Mouse (Mus musculus): ENCODE measurements around the gene Slc25a1. TPM values are rescaled to one million over a fixed set of nuclear protein-coding genes. Genes with fewer than 3 reads are reported as not detected.
"Not testable (repeated sequence)": the region's sequence is repeated elsewhere in the genome, so short reads cannot be mapped to it uniquely, and the experiment has no call there.

Slc25a1 gene
- 77.7 and 78.3 TPM in 2 replicates for polyA plus RNA-seq (2015; fragmentation: Nextera tagmentation; extraction: Ambion mirVana)

DNA sequence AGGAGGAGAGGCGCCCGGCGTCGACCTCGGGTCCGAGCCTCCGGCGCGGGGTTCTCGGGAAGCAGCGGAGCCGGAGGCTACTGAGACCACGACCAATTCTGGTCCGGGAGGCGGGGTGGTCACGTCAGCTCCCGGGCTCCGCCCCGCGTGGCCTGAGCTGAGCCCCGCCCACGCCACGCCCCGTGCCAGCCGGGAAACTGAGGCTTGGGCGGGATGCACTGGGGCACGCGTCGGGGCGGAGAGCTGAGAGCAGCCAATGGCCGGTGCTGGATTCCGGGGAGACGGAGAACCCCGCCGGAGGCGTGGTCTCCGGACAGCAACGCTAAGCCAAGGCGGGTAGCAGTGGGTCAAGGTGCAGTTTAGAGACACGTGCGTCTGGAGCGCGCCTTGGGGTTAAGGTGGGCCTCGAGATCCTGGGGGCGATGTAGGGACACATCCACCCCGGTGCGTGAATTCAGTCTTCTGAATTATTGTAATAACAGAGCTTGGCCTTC is at the start of gene Slc25a1:
Slc25a1 (minus strand) TSS at position 133 of the 494 bp plus-strand sequence.
- Histone ChIP-seq H3K4me1 (ENCODE audit: insufficient read depth) (peaks cover 10% of the 10 kb centered on the region), H3K27ac (ENCODE audit: low read depth) (peak within 1 kb of the TSS; percentile 87), H3K9me3 (ENCODE audit: low read length) (no peaks in the 10 kb centered on the region), H3K4me2 (ENCODE audit: low read depth, low read length) (peak within 1 kb of the TSS; percentile 99), H3K9ac (replicated peaks) (peak within 1 kb of the TSS; percentile 78), H3K4me3 (ENCODE audit: low read depth, low read length) (peak within 1 kb of the TSS; percentile 71), H3K36me3 (replicated peaks; ENCODE audit: insufficient read depth, low read length) (peaks cover 7% of the 10 kb centered on the region; the same call in 1 of the 2 replicates), H3K27me3 (ENCODE audit: insufficient read depth, low read length) (no peaks in the 10 kb centered on the region)
- peak; percentile 86 for DNase-seq
- no peak for TF ChIP-seq EP300 (IDR thresholded peaks at IDR 0.05; ENCODE audit: low read depth)
- TF ChIP-seq CTCF (IDR thresholded peaks at IDR 0.05; ENCODE audit: low read depth) = no peak
- WGBS (ENCODE audit: insufficient replicate concordance) = under 1% methylated on average over 46 of the region's 47 CpGs
- peak; percentile 74 for ATAC-seq

DNA sequence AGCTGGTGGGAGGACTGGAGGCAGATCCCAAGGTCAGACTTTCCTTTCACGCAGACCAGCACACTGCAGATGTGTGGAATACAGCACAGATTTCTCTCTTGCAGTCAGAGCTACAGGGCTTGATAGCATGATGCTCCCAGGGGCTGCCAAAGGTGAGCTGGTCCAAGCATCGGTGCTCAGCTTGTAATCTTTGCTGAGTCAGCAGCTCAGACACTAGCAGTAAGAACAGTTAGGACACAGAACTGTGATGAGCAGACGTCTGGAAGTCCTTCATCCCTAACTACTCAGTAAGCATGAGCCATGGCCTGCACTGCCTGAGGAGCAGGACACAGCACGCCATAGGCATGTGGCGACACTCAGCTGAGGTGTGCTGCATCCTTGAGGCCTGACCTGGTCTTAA is 43.8 kb upstream of the Slc25a1 start:
- H3K4me1 ChIP-seq (ENCODE audit: insufficient read depth) = no peaks in the 10 kb centered on the region
- WGBS (ENCODE audit: insufficient replicate concordance) = 68% methylated on average over 5 of the region's 5 CpGs
- H3K27ac ChIP-seq (ENCODE audit: low read depth) = no peak overlapping the region
- H3K27me3 ChIP-seq (ENCODE audit: insufficient read depth, low read length) = no peaks in the 10 kb centered on the region
- ATAC-seq = no peak
- no peak overlapping the region for H3K4me2 ChIP-seq (ENCODE audit: low read depth, low read length)
- no peak for DNase-seq
- TF ChIP-seq EP300 (IDR thresholded peaks at IDR 0.05; ENCODE audit: low read depth) (no peak), CTCF (IDR thresholded peaks at IDR 0.05; ENCODE audit: low read depth) (no peak)
- no peak overlapping the region for H3K9ac ChIP-seq (replicated peaks)
- no peaks in the 10 kb centered on the region for H3K36me3 ChIP-seq (replicated peaks; ENCODE audit: insufficient read depth, low read length)
- 0 out of 2 replicates have a peak, but pooled peaks cover 2% of the 10 kb centered on the region for H3K9me3 ChIP-seq (ENCODE audit: low read length)
- H3K4me3 ChIP-seq (ENCODE audit: low read depth, low read length) = no peak overlapping the region

DNA sequence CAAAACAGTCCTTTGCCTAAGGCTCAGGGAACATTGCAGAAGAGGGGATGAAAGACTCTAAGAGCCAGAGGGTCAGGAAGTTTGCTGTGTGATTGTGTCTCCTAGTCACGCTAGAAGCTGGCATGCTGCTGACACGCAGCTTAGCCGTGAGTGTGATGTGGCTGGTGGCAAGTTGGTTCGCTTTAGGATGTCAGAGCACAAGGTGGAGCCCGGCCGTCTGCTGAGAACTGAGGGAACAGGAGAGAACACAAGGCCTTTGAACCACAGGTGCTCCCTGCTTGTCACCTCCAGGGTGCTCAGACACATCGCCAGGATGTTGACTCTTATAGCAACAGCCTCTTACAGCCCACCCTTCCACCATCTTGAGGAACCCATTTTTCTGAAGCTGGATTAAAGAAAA is 34.1 kb upstream of the Slc25a1 start:
- Histone ChIP-seq H3K9me3 (ENCODE audit: low read length) (no peaks in the 10 kb centered on the region), H3K4me2 (ENCODE audit: low read depth, low read length) (no peak overlapping the region), H3K27me3 (ENCODE audit: insufficient read depth, low read length) (no peaks in the 10 kb centered on the region), H3K4me3 (ENCODE audit: low read depth, low read length) (no peak overlapping the region), H3K4me1 (ENCODE audit: insufficient read depth) (no peaks in the 10 kb centered on the region), H3K36me3 (replicated peaks; ENCODE audit: insufficient read depth, low read length) (no peaks in the 10 kb centered on the region), H3K9ac (replicated peaks) (no peak overlapping the region), H3K27ac (ENCODE audit: low read depth) (no peak overlapping the region)
- TF ChIP-seq EP300 (IDR thresholded peaks at IDR 0.05; ENCODE audit: low read depth) (no peak), CTCF (IDR thresholded peaks at IDR 0.05; ENCODE audit: low read depth) (no peak)
- 59% methylated on average over 7 of the region's 7 CpGs for WGBS (ENCODE audit: insufficient replicate concordance)
- ATAC-seq (no peak), DNase-seq (no peak)

DNA sequence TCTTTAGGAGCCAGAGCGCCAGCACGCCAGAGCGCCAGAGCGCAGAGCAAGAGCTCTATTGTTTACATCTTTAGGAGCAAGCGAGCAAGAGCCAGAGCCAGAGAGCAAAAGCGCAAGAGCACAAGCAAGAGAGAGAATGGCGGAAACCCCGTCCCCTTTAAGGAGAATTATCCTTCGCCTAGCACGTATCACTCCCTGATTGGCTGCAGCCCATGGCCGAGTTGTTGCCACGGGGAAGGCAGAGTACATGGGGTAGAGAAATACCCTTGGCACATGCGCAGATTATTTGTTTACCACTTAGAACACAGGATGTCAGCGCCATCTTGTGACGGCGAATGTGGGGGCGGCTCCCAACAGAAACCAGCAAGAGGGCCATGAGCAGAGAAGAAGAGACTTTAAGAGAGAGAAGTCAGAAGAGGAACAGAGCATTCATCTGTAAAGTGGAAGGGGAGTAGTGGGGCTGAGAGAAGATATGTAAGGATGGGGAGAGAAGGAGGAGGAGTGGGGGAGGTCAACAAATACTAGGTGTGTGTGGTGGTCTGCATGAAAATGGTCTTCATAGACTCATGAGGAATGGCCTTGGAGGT is 28.1 kb upstream of the Slc25a1 start:
- H3K36me3 ChIP-seq (replicated peaks; ENCODE audit: insufficient read depth, low read length); DNase-seq; H3K4me1 ChIP-seq (ENCODE audit: insufficient read depth); H3K27ac ChIP-seq (ENCODE audit: low read depth); H3K4me3 ChIP-seq (ENCODE audit: low read depth, low read length); H3K4me2 ChIP-seq (ENCODE audit: low read depth, low read length); H3K9me3 ChIP-seq (ENCODE audit: low read length); ATAC-seq; H3K27me3 ChIP-seq (ENCODE audit: insufficient read depth, low read length); H3K9ac ChIP-seq (replicated peaks): not testable (repeated sequence)
- WGBS (ENCODE audit: insufficient replicate concordance) = 92% methylated on average over 16 of the region's 17 CpGs

DNA sequence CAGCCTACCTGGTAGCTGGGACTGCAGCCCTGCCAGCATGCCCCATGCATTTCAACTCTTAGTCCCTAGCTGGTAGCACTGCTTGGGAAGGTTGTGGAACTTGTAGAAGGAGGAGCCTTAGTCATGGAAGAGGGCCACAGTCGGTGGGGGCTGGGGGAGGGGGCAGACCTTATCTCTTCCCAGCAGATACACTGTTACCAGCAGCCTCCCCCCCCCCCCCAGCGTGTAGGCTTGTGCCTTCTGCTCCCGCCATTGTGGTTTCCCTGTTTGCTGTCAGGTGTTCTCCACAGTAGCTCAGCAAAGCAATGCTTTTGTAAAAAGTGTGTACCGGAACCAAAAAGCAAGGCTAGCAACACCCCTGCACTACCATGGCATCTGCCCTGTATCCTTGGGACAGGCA is 23.6 kb upstream of the Slc25a1 start:
- Histone ChIP-seq H3K4me2 (ENCODE audit: low read depth, low read length) (no peak overlapping the region), H3K27me3 (ENCODE audit: insufficient read depth, low read length) (no peaks in the 10 kb centered on the region), H3K4me3 (ENCODE audit: low read depth, low read length) (no peak overlapping the region), H3K27ac (ENCODE audit: low read depth) (no peak overlapping the region), H3K9me3 (ENCODE audit: low read length) (no peaks in the 10 kb centered on the region), H3K9ac (replicated peaks) (no peak overlapping the region), H3K36me3 (replicated peaks; ENCODE audit: insufficient read depth, low read length) (no peaks in the 10 kb centered on the region), H3K4me1 (ENCODE audit: insufficient read depth) (no peaks in the 10 kb centered on the region)
- DNase-seq (no peak), ATAC-seq (no peak)
- no peak for TF ChIP-seq CTCF (IDR thresholded peaks at IDR 0.05; ENCODE audit: low read depth)
- TF ChIP-seq EP300 (IDR thresholded peaks at IDR 0.05; ENCODE audit: low read depth) = no peak
- WGBS (ENCODE audit: insufficient replicate concordance) = 84% methylated on average over 3 of the region's 4 CpGs

DNA sequence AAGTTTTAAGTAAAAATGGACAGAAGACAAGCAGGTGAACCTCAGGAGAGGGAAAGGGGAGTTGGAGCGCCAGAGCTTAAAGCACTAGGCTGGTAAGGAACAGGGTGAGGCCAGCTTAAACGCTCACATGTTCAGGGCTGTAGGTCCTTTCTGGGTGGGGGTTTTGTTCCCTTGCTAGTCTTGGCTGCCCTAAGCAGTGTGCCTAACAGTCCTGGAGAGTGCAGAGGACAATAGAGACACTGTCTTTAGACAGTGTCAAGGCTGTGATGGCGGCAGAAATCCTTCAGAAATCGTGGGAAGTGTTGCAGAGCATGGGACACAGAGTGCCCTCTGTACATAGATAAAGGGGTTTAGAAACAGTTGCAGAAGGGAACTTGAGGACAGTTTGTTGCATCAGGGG is 22.0 kb upstream of the Slc25a1 start:
- Histone ChIP-seq H3K4me1 (ENCODE audit: insufficient read depth) (no peaks in the 10 kb centered on the region), H3K9me3 (ENCODE audit: low read length) (no peaks in the 10 kb centered on the region), H3K27me3 (ENCODE audit: insufficient read depth, low read length) (no peaks in the 10 kb centered on the region), H3K36me3 (replicated peaks; ENCODE audit: insufficient read depth, low read length) (no peaks in the 10 kb centered on the region), H3K9ac (replicated peaks) (no peak overlapping the region), H3K4me3 (ENCODE audit: low read depth, low read length) (no peak overlapping the region), H3K27ac (ENCODE audit: low read depth) (no peak overlapping the region), H3K4me2 (ENCODE audit: low read depth, low read length) (no peak overlapping the region)
- ATAC-seq (no peak), DNase-seq (no peak)
- 59% methylated on average over 4 of the region's 4 CpGs for WGBS (ENCODE audit: insufficient replicate concordance)
- TF ChIP-seq EP300 (IDR thresholded peaks at IDR 0.05; ENCODE audit: low read depth) (no peak), CTCF (IDR thresholded peaks at IDR 0.05; ENCODE audit: low read depth) (no peak)
